Mouse (Mus musculus) embryo, embryonic 11 days (tissue): Measurements from ENCODE around the gene Sppl2b.

Source experiments
- DNase-seq: peaks from one replicate; pipeline ENCODE4 v3.0.0-alpha.2; 2015

The Sppl2b gene

GRCm38 (mm10) chr10:80900318-80901247 is 45.5 kb downstream of the Sppl2b start, which contains the start of gene Timm13:
Timm13 (minus strand) TSS chr10:80900969.
- DNase-seq, result peak; percentile 100

DNA sequence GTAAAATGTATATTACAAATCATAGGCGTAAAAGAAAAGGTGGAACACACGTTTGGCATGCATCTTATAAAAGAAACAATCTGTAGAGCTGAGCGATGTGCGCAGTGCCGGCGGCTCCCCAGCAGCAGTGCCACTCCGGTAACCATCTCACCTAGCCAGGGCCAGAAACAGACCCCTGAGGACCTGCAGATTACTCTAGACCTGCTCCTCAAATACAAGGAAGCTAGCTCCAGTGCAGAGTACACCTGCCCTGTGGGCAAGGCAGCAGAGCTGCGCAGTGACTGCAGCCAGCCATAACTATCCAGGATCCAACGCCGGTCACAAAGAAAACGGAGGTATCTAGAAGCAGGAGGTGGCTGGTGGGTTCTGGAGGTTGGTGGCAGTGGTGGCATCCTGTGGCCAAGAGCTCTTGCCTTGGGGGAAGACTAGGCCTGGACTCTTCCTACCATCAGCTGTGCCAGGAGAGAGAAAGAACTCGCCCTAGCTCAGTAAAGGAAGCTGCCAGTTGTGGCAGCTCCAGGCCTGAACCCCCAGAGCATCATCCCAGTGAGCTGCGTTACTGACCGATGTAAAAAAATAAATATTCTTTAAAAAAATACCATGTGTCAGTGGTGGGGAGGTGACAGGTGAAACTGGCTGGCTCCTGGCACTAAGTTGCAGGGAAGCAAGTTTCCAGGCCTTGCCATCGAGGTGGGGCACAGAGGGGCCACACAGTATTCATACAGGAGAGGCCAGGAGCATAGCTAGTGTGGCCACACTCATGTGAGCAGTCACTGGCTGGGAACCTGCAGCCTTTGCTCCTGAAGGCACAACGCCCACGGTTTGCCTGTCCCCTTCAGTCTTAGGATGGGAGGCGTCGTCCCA is 46.6 kb downstream of the Sppl2b start:
- DNase-seq, result no peak

DNA sequence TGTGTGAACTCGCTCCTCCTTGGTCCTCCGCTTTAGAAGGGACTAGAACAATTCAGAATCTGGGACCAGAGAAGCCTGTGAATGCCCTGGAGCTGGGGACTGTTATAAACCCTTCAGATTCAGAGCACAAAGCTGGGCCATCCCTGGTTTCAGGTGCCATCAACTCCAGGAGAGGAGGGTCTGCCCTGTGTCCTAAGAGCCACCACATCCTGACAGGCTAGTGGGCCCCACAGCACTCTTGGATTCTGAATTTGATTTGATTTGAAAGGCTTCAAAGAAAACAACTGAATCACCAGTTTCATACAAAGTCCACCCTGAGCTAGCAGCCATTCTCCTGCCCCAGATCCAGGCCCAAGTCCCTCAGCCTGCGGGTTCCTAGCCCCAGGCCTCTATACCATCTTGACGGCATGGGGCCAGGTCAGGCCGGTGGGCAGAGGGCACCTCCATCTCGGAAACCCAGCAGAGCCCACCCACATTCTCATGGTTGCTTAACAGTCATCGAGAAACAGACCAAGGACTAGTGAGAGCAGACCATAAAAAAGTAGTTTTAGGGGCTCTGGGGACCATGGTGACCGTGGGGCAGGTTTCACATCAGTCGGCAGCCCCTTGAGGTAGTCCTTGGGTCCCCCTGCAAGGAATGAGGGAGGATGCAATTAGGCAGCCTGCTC is 47.3 kb downstream of the Sppl2b start:
- DNase-seq, result no peak

GRCm38 (mm10) chr10:80903282-80903681 is 48.2 kb downstream of the Sppl2b start:
- no peak for DNase-seq

DNA sequence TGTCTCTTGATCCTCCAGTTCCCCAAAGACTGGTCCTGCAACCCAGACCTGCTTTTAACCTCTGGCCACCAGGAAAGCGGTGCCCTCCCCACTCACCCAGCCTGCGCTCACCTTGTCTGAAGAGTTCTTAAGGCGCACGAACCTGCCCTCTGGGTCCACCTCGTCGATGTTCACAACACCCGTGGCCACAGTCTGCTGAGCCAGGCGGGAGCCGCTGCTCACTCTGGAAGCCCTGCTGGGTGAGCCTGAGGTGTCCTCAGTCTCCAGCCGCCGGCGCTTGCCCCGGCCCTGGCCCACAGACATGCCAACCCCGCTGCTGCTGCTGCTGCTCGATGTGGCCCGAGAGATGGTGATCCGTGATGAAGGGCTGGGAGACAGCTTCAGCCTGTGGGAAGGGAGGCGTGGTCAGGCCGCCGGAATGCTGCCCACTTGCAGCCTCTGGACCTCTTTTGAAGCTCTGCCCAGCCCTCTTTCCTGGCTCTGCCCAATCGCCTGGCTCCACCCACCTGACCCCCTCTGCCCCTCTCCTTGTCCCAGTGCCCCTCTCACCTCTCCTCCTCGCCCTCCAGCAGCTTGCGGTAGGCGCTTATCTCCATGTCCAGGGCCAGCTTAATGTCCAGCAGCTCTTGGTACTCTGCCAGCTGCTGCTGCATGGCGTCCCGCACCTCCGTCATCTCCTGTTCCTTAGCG is 49.1 kb downstream of the Sppl2b start:
- DNase-seq, result no peak

DNA sequence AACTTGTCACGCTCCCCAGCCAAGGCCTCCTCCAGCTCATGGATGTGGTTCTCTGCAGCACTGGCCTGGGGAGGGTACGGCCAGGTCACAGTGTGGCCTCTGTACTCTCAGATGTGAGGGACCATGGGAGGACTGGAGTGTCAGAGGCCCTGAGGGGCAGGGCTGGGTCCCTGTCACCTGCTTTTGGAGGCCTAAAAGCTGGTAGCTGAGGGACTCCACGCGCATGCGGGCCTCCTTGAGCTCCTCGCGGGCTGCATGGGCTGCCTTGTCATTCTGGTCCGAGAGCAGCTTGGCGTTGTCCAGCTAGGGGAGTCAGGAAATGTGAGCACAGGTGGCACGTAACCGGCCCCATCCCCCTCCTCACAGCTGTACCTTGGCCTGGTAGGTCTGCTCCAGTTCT is 49.6 kb downstream of the Sppl2b start:
- no peak for DNase-seq

GRCm38 (mm10) chr10:80909375-80910162 is 54.5 kb downstream of the Sppl2b start:
- no peak for DNase-seq

- no peak for DNase-seq
Measured at GRCm38 (mm10) chr10:80911354-80911753, 56.3 kb downstream of the Sppl2b start.

- no peak for DNase-seq
Measured at GRCm38 (mm10) chr10:80911891-80912290, 56.8 kb downstream of the Sppl2b start.

- DNase-seq, result no peak
Measured at GRCm38 (mm10) chr10:80913364-80914011, 58.4 kb downstream of the Sppl2b start.

DNA sequence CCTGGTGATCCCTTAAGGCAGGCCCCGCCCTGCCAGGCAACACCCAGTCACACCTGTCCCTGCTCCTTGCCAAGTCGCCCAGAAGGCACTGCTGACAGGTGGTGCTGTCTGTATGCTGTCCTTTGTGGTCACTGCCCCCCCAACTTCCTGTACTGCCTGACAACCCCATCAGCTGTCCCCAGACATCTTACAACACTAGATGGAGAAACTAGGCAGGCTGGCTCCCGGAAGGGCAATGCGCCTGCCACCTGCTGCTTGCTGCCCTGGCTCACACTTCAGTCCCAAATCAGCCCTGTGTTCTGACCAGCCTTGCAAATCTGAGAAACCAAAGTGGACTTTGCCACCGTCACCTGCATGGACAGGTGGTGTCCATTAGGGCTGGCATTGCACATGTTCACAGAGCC is 59.2 kb downstream of the Sppl2b start:
- DNase-seq, result no peak

GRCm38 (mm10) chr10:80915260-80915659 is 60.2 kb downstream of the Sppl2b start:
- DNase-seq, result no peak

GRCm38 (mm10) chr10:80915736-80916135 is 60.7 kb downstream of the Sppl2b start:
- no peak for DNase-seq

GRCm38 (mm10) chr10:80917336-80917778 is 62.3 kb downstream of the Sppl2b start:
- DNase-seq, result peak; percentile 45

DNA sequence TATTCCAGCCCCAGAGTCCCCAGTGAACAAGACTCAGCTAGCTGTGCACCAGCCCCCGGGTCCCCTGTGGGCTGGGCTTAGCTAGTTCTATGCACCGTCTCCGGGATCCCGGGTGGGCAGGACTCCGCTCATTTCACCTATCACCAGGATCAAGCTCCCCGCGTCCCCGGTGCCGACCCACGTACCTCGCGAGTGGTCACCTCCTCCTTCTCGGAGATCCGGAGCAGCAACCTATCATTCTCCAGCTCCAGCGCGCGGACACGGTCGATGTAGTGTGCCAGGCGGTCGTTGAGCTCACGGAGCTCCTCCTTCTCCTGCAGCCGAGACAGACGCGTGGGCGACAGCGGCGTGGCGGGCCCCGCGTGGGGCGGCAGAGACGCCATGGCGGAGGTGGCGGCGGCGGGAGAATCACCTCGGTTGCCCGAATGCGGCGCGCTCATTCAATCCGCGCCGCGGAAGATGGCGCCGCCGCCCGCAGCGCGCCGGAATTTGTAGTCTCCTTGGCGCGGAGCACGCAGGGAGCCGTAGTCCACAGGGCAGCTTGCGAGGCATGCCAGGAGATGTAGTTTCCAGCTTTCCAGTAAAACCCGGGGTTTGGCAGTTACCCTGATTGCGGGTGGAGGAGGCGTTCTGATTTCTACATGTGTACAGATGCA is 62.8 kb downstream of the Sppl2b start, which contains the start of gene Lmnb2:
Gene Lmnb2, minus strand, starts transcription at position 467 of the 656 bp plus-strand sequence.
- DNase-seq, result peak; percentile 93
